In the genomic region with DNA sequence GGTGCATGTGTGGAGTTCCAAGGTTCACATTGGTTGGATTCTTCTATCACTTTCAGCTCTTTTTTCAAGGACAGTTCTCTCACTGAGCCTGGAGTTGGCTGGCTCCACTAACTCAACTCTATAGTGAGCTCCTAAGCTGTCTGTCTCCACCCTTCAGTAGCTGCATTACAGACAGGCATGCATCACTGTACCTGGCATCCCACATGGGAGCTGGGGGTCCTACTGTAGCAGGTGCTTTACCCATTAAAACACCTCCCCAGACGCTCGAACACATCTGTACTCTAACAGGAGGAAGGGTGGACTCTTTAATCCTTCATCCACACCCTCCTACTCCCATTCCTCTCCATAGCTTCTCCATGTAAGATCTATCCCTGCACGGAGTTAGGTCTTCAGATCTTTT, we compare ENCODE assay signal across 21 mouse cellular contexts. TPM values are rescaled to one million over a fixed set of nuclear protein-coding genes. Genes with fewer than 3 reads are reported as not detected.
DNase-seq lines count a peak whose midpoint lies in the region; ATAC-seq and TF ChIP-seq lines count a peak whose summit lies in the region.
"Had no signal": no experiment of that assay in that cellular context is flagged by ENCODE, and none has a peak within 500 bp of the region (broad histone marks: within the 10 kb centered on the region; RNA-seq: fewer than 3 reads in every experiment).

No protein-coding gene starts in this region.

- H3K27me3 ChIP-seq in heart, embryonic 11.5 days (ENCODE audit: control insufficient read depth, insufficient read depth, low read length): no peaks in the 10 kb centered on the region
- no peaks in the 10 kb centered on the region for H3K27me3 ChIP-seq in kidney, adult 2 months (replicated peaks; ENCODE audit: control insufficient read depth, insufficient read depth, low read length)
- H3K27me3 ChIP-seq: embryonic facial prominence, embryonic 13.5 days; embryonic facial prominence, embryonic 15.5 days; forebrain, embryonic 12.5 days had no signal

- no peaks in the 10 kb centered on the region for H3K4me1 ChIP-seq in heart, embryonic 11.5 days (ENCODE audit: control insufficient read depth, insufficient read depth, low read length)
- no peaks in the 10 kb centered on the region for H3K4me1 ChIP-seq in kidney, adult 2 months (ENCODE audit: control insufficient read depth, insufficient read depth, low read length)
- H3K4me1 ChIP-seq: embryonic facial prominence, embryonic 13.5 days; forebrain, embryonic 10.5 days; forebrain, embryonic 12.5 days had no signal

- TF ChIP-seq CTCF in kidney, adult 2 months (conservative IDR thresholded peaks at IDR 0.05; ENCODE audit: insufficient read depth, insufficient read length, low read depth, low read length): no peak

- no peak for ATAC-seq in heart, embryonic 11.5 days (replicated peaks; ENCODE audit: insufficient number of reproducible peaks, low FRiP score, low TSS enrichment)
- ATAC-seq: forebrain, embryonic 14.5 days; forebrain, embryonic 16.5 days had no signal

- H3K36me3 ChIP-seq in heart, embryonic 11.5 days (ENCODE audit: control insufficient read depth, insufficient read depth, low read length): no peaks in the 10 kb centered on the region
- no peaks in the 10 kb centered on the region for H3K36me3 ChIP-seq in kidney, adult 2 months (ENCODE audit: control insufficient read depth, insufficient read depth, low read length)
- H3K36me3 ChIP-seq: embryonic facial prominence, embryonic 13.5 days; embryonic facial prominence, embryonic 15.5 days; forebrain, embryonic 10.5 days; forebrain, embryonic 12.5 days had no signal

- H3K9ac ChIP-seq in heart, embryonic 11.5 days (ENCODE audit: low read depth, low read length): no peak overlapping the region
- H3K9ac ChIP-seq: embryonic facial prominence, embryonic 13.5 days; embryonic facial prominence, embryonic 15.5 days; forebrain, embryonic 12.5 days had no signal

- DNase-seq in heart, adult 11 months: peak; percentile 92
- DNase-seq in kidney, adult 2 months: no peak
- DNase-seq in kidney, postnatal 4 days: no peak
- DNase-seq: adrenal gland, adult 2 months; adrenal gland, postnatal 10 days; adrenal gland, postnatal 25 days; cerebellum, adult 11 months; cerebellum, adult 18-20 months; cerebellum, adult 8-10 months; cerebellum, adult 9-11 months; cerebellum, postnatal 14 days; cerebellum, postnatal 36 days; embryo, embryonic 11 days had no signal

- 76% methylated on average over 3 of the region's 3 CpGs for WGBS in heart, embryonic 11.5 days (ENCODE audit: insufficient replicate concordance)
- 76% methylated on average over 3 of the region's 3 CpGs for WGBS in kidney, adult 2 months

- no peak overlapping the region for H3K27ac ChIP-seq in heart, embryonic 11.5 days (ENCODE audit: low read depth, low read length)
- H3K27ac ChIP-seq in kidney, adult 2 months (ENCODE audit: insufficient read depth, low read depth, low read length): peak overlapping the region; percentile 60; the same call in 1 of the 2 replicates
- H3K27ac ChIP-seq: embryonic facial prominence, embryonic 13.5 days; embryonic facial prominence, embryonic 15.5 days; forebrain, embryonic 10.5 days; forebrain, embryonic 12.5 days had no signal

- no peak overlapping the region for H3K4me2 ChIP-seq in heart, embryonic 11.5 days
- H3K4me2 ChIP-seq: embryonic facial prominence, embryonic 13.5 days; embryonic facial prominence, embryonic 15.5 days; forebrain, embryonic 12.5 days had no signal

- H3K4me3 ChIP-seq in heart, embryonic 11.5 days (ENCODE audit: low read depth, low read length): no peak overlapping the region
- H3K4me3 ChIP-seq in kidney, adult 2 months (ENCODE audit: insufficient read depth, low read depth, low read length): no peak overlapping the region
- H3K4me3 ChIP-seq: embryonic facial prominence, embryonic 13.5 days; embryonic facial prominence, embryonic 15.5 days; erythroblast, embryonic 14.5 days; forebrain, embryonic 10.5 days; forebrain, embryonic 12.5 days had no signal

- TF ChIP-seq POLR2A in kidney, adult 2 months (IDR thresholded peaks at IDR 0.05; ENCODE audit: low read depth, low read length): no peak

- H3K9me3 ChIP-seq in heart, embryonic 11.5 days (replicated peaks; ENCODE audit: control insufficient read depth, low read length): no peaks in the 10 kb centered on the region
- H3K9me3 ChIP-seq: embryonic facial prominence, embryonic 13.5 days; embryonic facial prominence, embryonic 15.5 days; forebrain, embryonic 10.5 days; forebrain, embryonic 12.5 days had no signal

RNA-seq across cellular contexts. Expression of a gene that starts 5.6 kb away (rescaled TPM):
- polyA plus RNA-seq in heart, embryonic 11.5 days (2014; fragmentation: Nextera tagmentation; extraction: Ambion mirVana): 27.4 and 35.1 TPM in 2 replicates
- 21.7 and 23.7 TPM in 2 replicates for polyA plus RNA-seq in kidney, adult 2 months (2012; rRNA removed)
